Mouse (Mus musculus) left cerebral cortex, adult 6 months (tissue): Measurements from ENCODE around the gene Etfb. TPM values are rescaled to one million over a fixed set of nuclear protein-coding genes. Genes with fewer than 3 reads are reported as not detected.

Experiments used
- long read RNA-seq, 2 experiments: library from polyadenylated mRNA; unstranded; transcript quantifications; one replicate each; pipeline ENCODE4 v2.0.0; 2019 to 2020
- polyA plus RNA-seq: library from polyadenylated mRNA; unstranded; fragments of <200 nt; fragmentation: Nextera tagmentation; gene quantifications from 2 replicates; pipeline ENCODE4 v1.2.3, GENCODE M21; 2021

Etfb gene
- polyA plus RNA-seq: 180 and 198 TPM in 2 replicates
- long read RNA-seq, experiment 1, transcript Etfb-201 (6 exons, 893 nt): major isoform, 55 of 63 reads
- long read RNA-seq, experiment 1, partial matches to known transcripts: 2 of 63 reads
- long read RNA-seq, experiment 1, other reads (novel, unspliced or antisense): 3 of 63 reads
- long read RNA-seq, experiment 2, transcript Etfb-201 (6 exons, 893 nt): major isoform, 130 of 170 reads
- long read RNA-seq, experiment 2, transcript Etfb-205 (5 exons, 551 nt): minor isoform, 19 of 170 reads
- long read RNA-seq, experiment 2, partial matches to known transcripts: 18 of 170 reads
- long read RNA-seq, experiment 2, other reads (novel, unspliced or antisense): 3 of 170 reads

GRCm38 (mm10) chr7:43443917-43444293, at the start of gene Etfb, which contains the start of gene Gm45233:
Etfb (plus strand) TSS chr7:43444083.
Gm45233 (plus strand) TSS chr7:43444128.

GRCm38 (mm10) chr7:43408131-43408553, 35.7 kb upstream of the Etfb start, which contains the start of gene Siglecg:
Siglecg (plus strand) TSS chr7:43408204.

GRCm38 (mm10) chr7:43427406-43427805, 16.5 kb upstream of the Etfb start, which contains the start of gene Lim2:
Lim2 (plus strand) TSS chr7:43427670.

GRCm38 (mm10) chr7:43436341-43437255, 7.3 kb upstream of the Etfb start, which contains the start of gene Nkg7:
Nkg7 (plus strand) TSS chr7:43437073.

GRCm38 (mm10) chr7:43440482-43440881, 3.4 kb upstream of the Etfb start, which contains the start of gene Cldnd2:
Cldnd2 (plus strand) TSS chr7:43440782.

GRCm38 (mm10) chr7:43462851-43463250, 19.0 kb downstream of the Etfb start, which contains the start of gene Vsig10l:
Vsig10l (plus strand) TSS chr7:43463151.

GRCm38 (mm10) chr7:43489631-43490125, 45.8 kb downstream of the Etfb start, which contains the start of gene Iglon5:
Iglon5 (minus strand) TSS chr7:43490075.

Other genes starting within 250 kb of the Etfb start
- gene Zfp715, start 130.8 kb upstream of the Etfb start, polyA plus RNA-seq: 4.8 and 6.4 TPM in 2 replicates
- 0.36 and 0.43 TPM in 2 replicates for gene Siglecf, start 92.7 kb upstream of the Etfb start, polyA plus RNA-seq
- gene Siglecg, start 35.9 kb upstream of the Etfb start, polyA plus RNA-seq: not detected in 2 replicates
- not detected in 2 replicates for gene Lim2, start 16.4 kb upstream of the Etfb start, polyA plus RNA-seq
- gene Nkg7, start 7.0 kb upstream of the Etfb start, polyA plus RNA-seq: 0.43 and 0.44 TPM in 2 replicates
- not detected in 2 replicates for gene Cldnd2, start 3.3 kb upstream of the Etfb start, polyA plus RNA-seq
- 0.69 TPM in 1 of 2 replicates, not detected in the other for gene Gm45233, start within 50 bp of the Etfb start, polyA plus RNA-seq
- 1.1 and 2.6 TPM in 2 replicates for gene Vsig10l, start 19.1 kb downstream of the Etfb start, polyA plus RNA-seq
- 1.9 and 3.0 TPM in 2 replicates for gene Iglon5, start 46.0 kb downstream of the Etfb start, polyA plus RNA-seq
- gene 4931406B18Rik, start 61.9 kb downstream of the Etfb start, polyA plus RNA-seq: not detected in 2 replicates
- 4.9 and 5.2 TPM in 2 replicates for gene Cd33, start 100.3 kb downstream of the Etfb start, polyA plus RNA-seq
- gene Zfp658, start 118.2 kb downstream of the Etfb start, polyA plus RNA-seq: 1.2 and 1.6 TPM in 2 replicates
- gene Zfp719, start 135.5 kb downstream of the Etfb start, polyA plus RNA-seq: 5.4 and 5.5 TPM in 2 replicates
- gene Zfp819, start 163.1 kb downstream of the Etfb start, polyA plus RNA-seq: not detected in 2 replicates
- not detected in 2 replicates for gene Ceacam18, start 190.6 kb downstream of the Etfb start, polyA plus RNA-seq
- 0.54 and 0.59 TPM in 2 replicates for gene Siglece, start 216.1 kb downstream of the Etfb start, polyA plus RNA-seq
- gene Ctu1, start 227.9 kb downstream of the Etfb start, polyA plus RNA-seq: 5.3 and 6.3 TPM in 2 replicates
- not detected in 2 replicates for gene Klk14, start 246.3 kb downstream of the Etfb start, polyA plus RNA-seq